In the genomic region with DNA sequence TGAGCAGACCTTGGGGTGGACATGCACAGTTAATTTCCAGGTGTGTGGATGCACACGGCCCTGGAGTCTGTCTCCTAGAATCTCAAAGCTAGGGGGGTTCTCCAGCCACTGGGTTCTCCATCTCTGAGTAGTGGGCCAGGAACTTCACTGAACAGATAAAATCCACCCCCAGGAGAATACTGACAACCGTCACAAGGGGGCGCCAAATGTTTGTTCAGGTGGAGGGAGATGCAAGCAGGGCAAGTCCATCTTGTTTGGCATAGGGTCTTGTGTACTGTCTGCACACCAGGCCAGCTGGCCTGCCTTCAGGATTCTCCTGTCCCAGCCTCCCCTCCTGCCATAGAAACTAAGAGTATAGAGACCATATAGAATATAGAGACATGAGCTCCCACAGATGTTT, we compare ENCODE assay signal across 9 mouse cellular contexts. TPM values are rescaled to one million over a fixed set of nuclear protein-coding genes. Genes with fewer than 3 reads are reported as not detected.
DNase-seq lines count a peak whose midpoint lies in the region; ATAC-seq and TF ChIP-seq lines count a peak whose summit lies in the region.
"Had no signal": no experiment of that assay in that cellular context is flagged by ENCODE, and none has a peak within 500 bp of the region (broad histone marks: within the 10 kb centered on the region; RNA-seq: fewer than 3 reads in every experiment).

No protein-coding gene starts in this region.

- H3K9ac ChIP-seq in heart, postnatal 0 days (replicated peaks; ENCODE audit: low read depth, low read length): no peak overlapping the region

- 15% methylated on average over 3 of the region's 3 CpGs for WGBS in heart, postnatal 0 days

- no peak overlapping the region for H3K4me3 ChIP-seq in heart, postnatal 0 days (ENCODE audit: low read depth, low read length)
- H3K4me3 ChIP-seq: erythroblast, embryonic 14.5 days had no signal

- intact Hi-C loops in left cerebral cortex, postnatal 4 days (cut with DNase I): no loop called here

- TF ChIP-seq CTCF in heart, postnatal 0 days (IDR thresholded peaks at IDR 0.05; ENCODE audit: low read depth): peak; percentile 58

- H3K27ac ChIP-seq in heart, postnatal 0 days (ENCODE audit: low read depth): no peak overlapping the region

- H3K4me1 ChIP-seq in heart, postnatal 0 days (ENCODE audit: control insufficient read depth, insufficient read depth): no peaks in the 10 kb centered on the region

- no peaks in the 10 kb centered on the region for H3K36me3 ChIP-seq in heart, postnatal 0 days (replicated peaks; ENCODE audit: control insufficient read depth, insufficient read depth, low read length)

- H3K9me3 ChIP-seq in heart, postnatal 0 days (replicated peaks; ENCODE audit: control insufficient read depth, low read length): no peaks in the 10 kb centered on the region

- H3K27me3 ChIP-seq in heart, postnatal 0 days (ENCODE audit: control insufficient read depth, insufficient read depth, low read length): no peaks in the 10 kb centered on the region

- 0 out of 2 replicates have a peak, but pooled peaks have one; percentile 8 for ATAC-seq in heart, postnatal 0 days (ENCODE audit: insufficient read depth, low read depth)
- no peak for ATAC-seq in activated CD4-positive, CD25-positive, alpha-beta regulatory T cell, adult 4 months

- no peak overlapping the region for H3K4me2 ChIP-seq in heart, postnatal 0 days (ENCODE audit: low read depth, low read length)

- no peak for TF ChIP-seq EP300 in heart, postnatal 0 days (IDR thresholded peaks at IDR 0.05; ENCODE audit: low read depth)

- peak; percentile 20 for DNase-seq in heart, postnatal 0 days (ENCODE audit: low spot score)
- no peak for DNase-seq in heart, adult 9 months (ENCODE audit: low spot score in 2 of 2)
- DNase-seq in A20 (ENCODE audit: low read depth, low spot score): peak; percentile 66
- peak; percentile 54 for DNase-seq in Muller cell, postnatal 12 days (ENCODE audit: inconsistent ontology term)
- peak; percentile 73 for DNase-seq in embryo, embryonic 11 days
- peak; percentile 79 for DNase-seq in left cerebral cortex, postnatal 4 days
- DNase-seq in ovary, postnatal 36 days (ENCODE audit: low spot score): peak; percentile 60

RNA-seq across cellular contexts. Expression of gene Trpv4, which starts 32.6 kb away (rescaled TPM):
- 2.3 and 3.4 TPM in 2 replicates for total RNA-seq in heart, postnatal 0 days (2014; rRNA removed; ENCODE audit: low replicate concordance)
- 0.87 and 0.93 TPM in 2 replicates for polyA plus RNA-seq in heart, postnatal 0 days (2015; fragmentation: Nextera tagmentation; extraction: Ambion mirVana)
- 1 to 10 TPM in 1 of 2 experiments, under 1 TPM in 1; 0.64 to 1.1 TPM for total RNA-seq in left cerebral cortex, postnatal 4 days (2021)
- polyA plus RNA-seq in activated CD4-positive, CD25-positive, alpha-beta regulatory T cell, adult 4 months (2017; shearing (Covaris generic)): under 1 TPM; 0.24 to 0.25 TPM

RNA-seq across cellular contexts. Expression of gene Fam222a, which starts 57.8 kb away (rescaled TPM):
- 0.97 and 5.0 TPM in 2 replicates for total RNA-seq in heart, postnatal 0 days (2014; rRNA removed; ENCODE audit: low replicate concordance)
- 0.97 and 1.3 TPM in 2 replicates for polyA plus RNA-seq in heart, postnatal 0 days (2015; fragmentation: Nextera tagmentation; extraction: Ambion mirVana)
- 10 to 100 TPM in 1 of 2 experiments, 1 to 10 TPM in 1; 8.7 to 10.4 TPM for total RNA-seq in left cerebral cortex, postnatal 4 days (2021)
- polyA plus RNA-seq in activated CD4-positive, CD25-positive, alpha-beta regulatory T cell, adult 4 months (2017; shearing (Covaris generic)): not detected

Comparison
In these comparisons a context has a peak if more than half of its experiments do, and no peak if none do; other contexts are left out.
1. DNase-seq: peak in heart, postnatal 0 days (single experiment), A20 (single experiment), Muller cell, postnatal 12 days (single experiment), embryo, embryonic 11 days (single experiment), left cerebral cortex, postnatal 4 days (single experiment) and ovary, postnatal 36 days (single experiment); none in heart, adult 9 months (0 of 2).